Mouse (Mus musculus): ENCODE results near the gene Cfap74. TPM values are rescaled to one million over a fixed set of nuclear protein-coding genes. Genes with fewer than 3 reads are reported as not detected.

Cfap74 gene
- polyA plus RNA-seq, 2 experiments from 2014 or later: 3.8 to 4.4 TPM

DNA sequence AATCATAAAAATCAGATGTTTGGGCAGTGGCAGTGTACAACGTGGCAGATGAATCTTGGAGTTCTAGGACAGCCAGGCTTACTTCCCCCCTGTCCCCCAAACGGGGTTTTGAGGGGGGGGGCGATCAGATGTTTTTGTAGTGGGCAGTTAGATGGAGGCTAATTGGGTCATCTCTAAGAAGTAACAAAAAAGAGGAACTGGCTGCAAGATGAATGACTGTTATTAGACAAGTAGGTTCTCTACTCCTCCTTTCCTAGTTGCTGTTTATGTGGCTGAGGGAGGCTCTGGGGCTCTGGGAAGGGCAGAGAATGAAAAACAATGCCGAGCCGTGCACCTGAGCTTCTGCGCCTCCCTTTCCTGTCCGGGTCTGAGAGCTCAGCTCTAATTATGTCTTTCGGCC lies 96.1 kb downstream of the Cfap74 start:
- no peak for ATAC-seq

DNA sequence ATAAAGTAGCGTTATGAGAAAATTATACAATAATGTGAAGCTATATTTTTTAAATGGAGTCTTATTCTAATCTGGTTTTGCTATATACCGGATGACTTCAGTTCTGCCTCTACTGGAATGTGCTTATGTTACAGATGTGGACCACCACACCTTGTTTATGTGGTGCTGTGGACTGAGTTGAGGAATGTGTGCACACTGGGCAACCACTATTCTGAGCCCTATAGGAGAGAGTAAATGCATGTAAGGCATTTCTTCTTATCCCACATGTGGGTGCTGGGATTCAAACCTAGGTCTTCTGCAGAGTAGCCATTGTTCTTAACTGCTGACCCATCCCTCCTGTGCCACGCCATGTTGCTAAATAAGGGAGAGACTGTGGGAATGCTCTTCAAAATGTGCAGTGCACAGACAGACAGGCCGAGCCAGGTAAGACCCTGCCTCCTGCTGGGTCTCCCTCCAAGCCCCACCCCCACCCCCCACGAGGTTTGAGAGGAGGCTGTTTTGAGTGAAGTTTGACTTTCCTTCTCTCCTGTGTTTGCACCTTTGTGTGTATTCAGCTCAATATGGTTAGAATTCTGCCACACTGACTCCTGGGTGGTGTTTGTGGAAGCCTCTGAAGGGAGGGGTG lies 96.8 kb downstream of the Cfap74 start:
- ATAC-seq: no peak

- no peak for ATAC-seq
Measured at GRCm38 (mm10) chr4:155508614-155509013, 99.6 kb downstream of the Cfap74 start.

GRCm38 (mm10) chr4:155510981-155511380 lies 102.0 kb downstream of the Cfap74 start:
- ATAC-seq: no peak

GRCm38 (mm10) chr4:155514810-155515209 lies 105.8 kb downstream of the Cfap74 start:
- ATAC-seq: no peak

Other genes starting within 250 kb of the Cfap74 start
- 10 to 100 TPM; 20.6 to 28.2 TPM for gene Ski, start 186.6 kb upstream of the Cfap74 start, polyA plus RNA-seq (2017; shearing (Covaris generic))
- 10 to 100 TPM; 50.4 to 58.5 TPM for gene Faap20, start 159.4 kb upstream of the Cfap74 start, polyA plus RNA-seq (2017; shearing (Covaris generic))
- gene Prkcz, start 47.8 kb upstream of the Cfap74 start, polyA plus RNA-seq (2017; shearing (Covaris generic)): 10 to 100 TPM in 1 of 2 experiments, 1 to 10 TPM in 1; 9.0 to 12.2 TPM
- gene Gabrd, start 11.1 kb upstream of the Cfap74 start, polyA plus RNA-seq (2017; shearing (Covaris generic)): 1 to 10 TPM; 1.6 to 2.4 TPM
- gene Tmem52, start 59.9 kb downstream of the Cfap74 start, polyA plus RNA-seq (2017; shearing (Covaris generic)): not detected
- gene Gnb1, start 82.2 kb downstream of the Cfap74 start, polyA plus RNA-seq (2017; shearing (Covaris generic)): 100 to 1,000 TPM; 291 TPM
- gene Nadk, start 153.2 kb downstream of the Cfap74 start, polyA plus RNA-seq (2017; shearing (Covaris generic)): 10 to 100 TPM; 64.7 to 81.5 TPM
- 1 to 10 TPM; 9.1 to 9.7 TPM for gene Slc35e2, start 192.2 kb downstream of the Cfap74 start, polyA plus RNA-seq (2017; shearing (Covaris generic))
- 100 to 1,000 TPM; 121 to 144 TPM for gene Cdk11b, start 215.7 kb downstream of the Cfap74 start, polyA plus RNA-seq (2017; shearing (Covaris generic))
- not detected for gene Gm10563, start 236.2 kb downstream of the Cfap74 start, polyA plus RNA-seq (2017; shearing (Covaris generic))
- gene Mmp23, start 244.2 kb downstream of the Cfap74 start, polyA plus RNA-seq (2017; shearing (Covaris generic)): not detected

All from CD4-positive, CD25-positive, alpha-beta regulatory T cell, adult 4 months (primary cell).